Mouse (Mus musculus): ENCODE data around the gene Usp5.
"Not testable (repeated sequence)": the region's sequence is repeated elsewhere in the genome, so short reads cannot be mapped to it uniquely, and the experiment has no call there.

Usp5 gene

DNA sequence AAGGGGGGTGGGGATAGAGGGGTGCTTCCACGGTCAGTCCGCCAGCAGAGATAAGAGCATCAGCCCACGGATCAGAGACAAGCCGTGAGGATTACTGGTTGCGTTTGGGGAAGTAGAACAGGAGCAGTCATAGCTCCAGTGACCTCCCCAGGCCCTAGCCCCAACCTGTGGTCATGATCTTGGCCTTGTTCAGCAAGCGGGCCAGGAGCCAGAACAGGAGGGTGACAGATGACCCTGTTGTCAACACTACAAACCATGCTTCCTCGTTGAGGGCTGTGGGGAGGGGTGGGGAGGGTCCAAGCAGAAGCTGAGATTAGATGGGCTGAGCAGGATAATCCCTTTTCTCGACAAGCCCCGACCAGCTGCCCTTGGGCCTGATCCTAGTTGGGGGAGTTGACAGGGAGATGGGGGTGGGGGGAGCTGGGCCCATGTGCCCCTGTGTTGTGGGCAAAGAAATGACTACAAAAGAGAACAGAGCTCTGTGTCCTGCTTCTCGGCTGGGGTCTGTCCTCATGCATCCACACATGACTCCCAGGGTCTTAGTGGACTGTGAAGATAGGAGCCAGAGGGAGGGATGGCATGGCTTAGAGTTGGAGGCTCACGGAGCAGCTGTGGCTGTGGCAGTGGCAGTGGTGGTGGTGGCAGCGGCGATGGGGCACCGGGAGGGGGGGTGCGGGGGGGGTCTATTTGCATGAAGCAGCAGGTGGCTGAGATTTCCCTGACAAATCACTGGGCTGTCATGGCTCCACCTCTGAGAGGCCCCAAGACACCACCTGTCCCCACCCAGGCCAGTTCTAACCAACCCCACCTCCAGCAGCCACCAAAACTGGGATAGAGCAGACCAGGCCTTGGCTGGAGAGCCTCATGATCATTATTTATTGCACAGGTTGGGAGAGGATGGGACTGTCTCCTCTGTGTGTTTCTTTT is 11.2 kb upstream of the Usp5 start, which contains the start of gene Gnb3:
Gene Gnb3 (minus strand): TSS at position 35 of the 927 bp plus-strand sequence.
- DNase-seq (ENCODE audit: low read depth, low spot score) = no peak

DNA sequence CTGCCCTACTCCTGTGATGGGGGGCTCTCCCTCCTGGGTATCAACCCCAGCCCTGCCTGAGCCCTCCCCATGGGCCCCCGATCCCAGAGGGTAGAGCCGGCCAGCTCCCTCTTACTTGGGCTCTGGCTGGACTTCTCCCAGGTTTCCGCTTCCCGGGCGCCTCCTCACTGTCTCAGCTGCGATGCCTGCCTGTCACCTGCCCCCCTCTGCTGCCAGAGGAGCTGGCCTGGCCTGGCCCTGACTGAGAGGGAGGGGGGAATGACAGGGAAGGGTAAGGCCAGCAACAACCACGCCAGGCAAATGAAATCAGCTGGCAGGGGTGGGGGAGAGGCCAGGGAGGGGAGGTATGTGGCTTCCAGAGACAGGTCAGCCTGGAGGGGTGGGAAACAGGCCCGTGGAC is 10.5 kb upstream of the Usp5 start:
- no peak for DNase-seq (ENCODE audit: low read depth, low spot score)

DNA sequence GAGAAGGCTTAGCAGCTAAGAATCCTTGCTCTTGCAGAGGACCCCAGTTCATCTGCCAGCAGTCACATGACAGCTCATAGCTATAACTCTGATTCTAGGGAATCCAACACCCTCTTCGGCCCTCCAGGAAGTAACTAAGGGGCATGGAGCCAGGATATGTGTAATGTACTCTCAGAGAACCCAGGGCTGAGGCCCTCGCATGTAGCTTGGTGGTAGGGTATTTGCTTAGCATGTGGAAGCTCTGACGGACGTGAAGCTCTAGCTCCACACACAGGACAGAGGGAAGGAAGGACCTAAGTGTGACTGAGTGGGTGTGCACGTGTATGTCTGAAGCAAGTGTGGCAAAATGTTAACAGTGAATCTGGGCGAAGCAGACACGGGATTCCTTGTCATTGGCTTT is 7.1 kb upstream of the Usp5 start:
- DNase-seq (ENCODE audit: low read depth, low spot score) = no peak

DNA sequence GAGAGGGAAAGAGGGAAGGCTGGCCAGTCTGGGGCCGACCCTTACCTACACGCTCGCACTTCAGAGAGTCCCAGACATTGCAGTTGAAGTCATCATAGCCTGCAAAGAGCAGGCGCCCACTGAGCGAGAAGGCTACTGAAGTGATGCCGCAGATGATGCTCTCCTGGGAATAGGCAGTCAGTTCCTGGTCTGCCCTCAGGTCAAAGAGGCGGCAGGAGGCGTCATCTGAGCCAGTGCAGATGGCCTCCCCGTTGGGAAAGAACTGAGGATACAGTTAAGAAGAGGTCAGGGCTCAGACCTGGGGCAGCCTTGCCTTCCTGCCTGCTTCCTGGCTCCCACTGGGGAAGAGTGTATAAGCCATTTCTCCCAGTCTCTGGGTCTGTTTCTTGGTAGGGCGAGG is 6.2 kb upstream of the Usp5 start:
- DNase-seq (ENCODE audit: low read depth, low spot score) = no peak

DNA sequence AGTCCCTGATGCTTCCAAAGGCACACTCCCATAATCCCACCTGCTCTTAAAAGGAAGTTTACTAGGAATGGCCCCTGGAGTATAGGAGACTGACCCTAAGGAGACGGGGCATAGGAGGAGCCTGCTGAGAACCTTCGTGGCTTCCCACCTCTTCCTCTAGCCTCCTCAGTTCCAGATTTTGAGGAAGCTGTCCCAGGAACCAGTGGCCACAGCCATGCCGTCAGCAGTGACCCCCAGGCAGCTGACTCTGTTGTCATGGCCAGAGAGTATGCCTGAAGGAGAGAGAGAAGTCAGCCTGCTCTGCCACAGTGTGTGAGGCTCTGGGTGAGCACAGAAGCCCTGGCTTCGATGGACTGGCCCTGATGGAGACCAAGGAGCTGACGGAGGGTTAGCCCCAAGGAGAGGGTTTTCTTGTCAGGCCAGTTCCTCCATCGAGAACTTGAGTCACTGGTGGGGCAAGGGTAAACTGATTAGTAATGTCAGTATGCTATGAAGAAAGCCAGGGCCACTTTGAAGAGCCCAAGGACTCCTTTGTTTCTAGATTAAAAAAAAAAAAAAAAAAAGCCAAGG is 5.3 kb upstream of the Usp5 start:
- no peak for DNase-seq (ENCODE audit: low read depth, low spot score)

DNA sequence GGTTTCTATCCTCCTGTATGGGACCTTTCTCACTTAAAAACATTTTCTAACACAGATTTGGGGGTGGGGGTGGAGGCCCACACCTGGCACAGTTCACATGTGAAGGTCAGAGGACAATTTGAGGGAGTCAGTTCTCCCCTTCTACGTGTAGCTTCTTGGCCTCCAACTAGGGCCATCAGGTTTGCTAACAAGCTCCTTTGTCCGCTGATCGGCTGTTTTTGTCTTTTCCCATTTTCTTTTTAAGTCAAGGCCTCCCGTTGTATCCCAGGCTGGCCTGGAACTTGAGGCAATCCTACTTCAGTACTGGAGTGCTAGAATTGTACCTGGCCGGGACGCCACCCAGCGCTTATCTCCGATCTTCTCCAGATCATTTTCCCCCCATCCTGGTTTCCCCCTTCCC is 2.4 kb upstream of the Usp5 start:
- DNase-seq (ENCODE audit: low read depth, low spot score) = no peak

DNA sequence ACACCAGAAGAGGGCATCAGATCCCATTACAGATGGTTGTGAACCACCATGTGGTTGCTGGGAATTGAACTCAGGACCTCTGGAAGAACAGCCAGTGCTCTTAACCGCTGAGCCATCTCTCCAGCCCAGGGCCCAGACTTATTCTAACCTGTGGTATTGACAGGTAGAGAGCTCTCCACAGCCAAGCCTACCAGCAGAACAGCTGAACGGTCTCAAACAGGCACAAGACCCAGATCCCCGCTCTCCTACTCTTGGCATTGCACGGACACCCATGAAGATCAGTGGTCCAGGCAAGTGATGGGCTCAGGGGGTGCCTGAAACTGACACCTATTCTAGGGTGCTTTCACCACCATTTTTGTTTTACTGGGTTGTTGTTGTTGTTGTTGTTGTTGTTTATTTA is 1.9 kb upstream of the Usp5 start:
- DNase-seq (ENCODE audit: low read depth, low spot score) = not testable (repeated sequence)

DNA sequence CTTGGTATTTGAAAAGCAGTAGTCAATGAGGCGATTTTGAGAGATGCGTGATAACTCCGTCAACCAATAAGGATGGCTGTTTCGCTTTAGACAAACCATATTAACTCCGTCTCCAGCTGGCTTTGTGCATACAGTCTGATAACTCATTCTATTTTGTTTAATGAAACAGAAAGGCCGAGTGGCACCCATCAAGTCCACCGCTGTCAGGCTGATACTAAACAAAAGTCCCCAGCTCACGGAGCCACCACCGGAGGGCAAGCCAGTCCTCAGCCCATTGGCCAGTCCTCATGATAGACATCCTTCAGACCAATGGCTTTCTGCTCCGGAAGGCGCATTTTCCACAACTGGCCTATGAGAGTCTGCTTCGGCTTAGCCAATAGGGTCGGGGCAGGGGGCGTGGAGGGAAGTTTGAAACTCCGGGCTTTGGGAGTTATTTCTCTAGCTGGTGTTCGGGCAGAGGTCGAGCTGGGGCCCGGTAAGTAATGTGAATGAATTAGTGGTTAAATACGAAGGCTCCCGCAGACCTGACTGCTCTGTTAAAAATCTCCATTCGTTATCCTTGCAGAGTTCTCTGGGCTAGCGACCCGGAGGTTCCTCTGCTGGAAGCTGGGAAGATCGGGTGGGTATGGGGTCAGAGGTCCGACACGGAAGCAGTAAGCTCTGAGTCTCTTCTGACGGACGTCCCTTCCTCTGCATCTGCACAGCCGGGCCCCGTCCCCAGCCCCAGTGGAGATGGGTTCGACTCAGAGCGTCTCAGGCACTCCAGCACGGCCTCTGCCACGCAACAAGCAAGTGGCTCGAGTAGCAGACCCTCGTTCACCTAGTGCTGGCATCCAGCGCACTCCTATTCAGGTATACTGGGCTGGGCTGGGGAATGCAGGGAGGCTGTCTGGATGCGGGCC is 766 bp upstream of the Usp5 start:
- peak; percentile 99 for DNase-seq (ENCODE audit: low read depth, low spot score)

DNA sequence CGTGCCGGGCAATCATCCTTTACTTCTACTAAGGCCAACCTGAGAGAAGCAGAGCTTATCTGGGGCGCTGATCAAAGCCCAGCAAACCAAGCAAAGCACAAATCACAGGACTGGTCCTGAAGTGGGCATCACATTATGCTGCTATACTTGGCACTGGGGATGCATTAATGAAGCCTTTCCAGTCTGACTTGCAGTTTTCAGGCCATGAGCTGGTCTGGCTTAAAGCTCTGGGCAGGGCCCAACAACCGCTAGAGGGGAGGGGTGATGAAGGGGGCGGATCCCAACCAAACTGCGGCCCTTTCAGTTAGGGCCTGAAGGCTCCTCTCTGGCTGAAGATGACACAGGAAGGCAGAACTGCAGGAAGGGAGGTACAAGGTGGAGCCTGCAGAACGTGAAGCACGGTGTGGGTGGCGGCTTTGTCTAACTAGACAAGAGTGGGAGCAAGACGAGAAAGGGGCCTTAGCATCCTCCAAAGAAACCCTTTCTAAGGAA is 1.1 kb downstream of the Usp5 start:
- peak; percentile 65 for DNase-seq (ENCODE audit: low read depth, low spot score)

DNA sequence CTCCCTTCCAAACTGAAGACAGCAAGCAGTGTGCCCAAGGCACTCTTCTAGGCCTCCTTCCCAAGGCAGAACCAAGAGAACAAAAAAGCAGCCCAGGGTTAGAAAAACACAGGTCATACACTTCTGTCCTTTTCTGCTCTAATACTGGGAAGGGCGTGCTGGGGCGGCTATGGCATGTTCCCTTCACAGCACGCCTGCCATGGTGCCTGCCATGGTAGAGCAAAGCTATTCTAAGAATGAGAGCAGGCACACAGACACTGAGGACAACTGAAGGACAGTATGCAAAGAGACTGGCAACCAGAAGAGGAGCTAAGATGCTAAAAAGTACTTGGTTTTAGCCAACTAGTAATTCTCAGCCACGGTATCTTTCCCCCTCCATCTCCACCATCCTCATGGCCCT is 7.2 kb downstream of the Usp5 start:
- DNase-seq (ENCODE audit: low read depth, low spot score) = no peak

DNA sequence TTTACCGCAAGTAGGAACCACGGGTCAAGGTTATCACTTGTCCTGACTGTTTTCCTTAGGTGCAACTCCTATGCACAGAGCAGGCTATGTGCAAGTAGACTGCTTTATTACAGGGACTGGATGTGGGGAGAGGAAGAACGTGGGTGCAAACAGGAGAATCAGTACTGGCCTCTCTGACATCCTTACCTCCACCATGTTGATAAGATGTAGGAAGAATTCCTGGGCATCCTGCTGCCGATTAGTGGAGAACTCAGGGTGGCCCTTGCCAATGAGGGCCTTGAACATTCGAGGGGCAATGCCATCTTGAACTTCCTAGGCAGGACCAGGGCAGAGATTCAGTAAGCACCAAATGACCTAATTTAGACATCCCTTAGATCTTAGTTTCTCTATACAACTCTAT is 8.4 kb downstream of the Usp5 start:
- no peak for DNase-seq (ENCODE audit: low read depth, low spot score)

DNA sequence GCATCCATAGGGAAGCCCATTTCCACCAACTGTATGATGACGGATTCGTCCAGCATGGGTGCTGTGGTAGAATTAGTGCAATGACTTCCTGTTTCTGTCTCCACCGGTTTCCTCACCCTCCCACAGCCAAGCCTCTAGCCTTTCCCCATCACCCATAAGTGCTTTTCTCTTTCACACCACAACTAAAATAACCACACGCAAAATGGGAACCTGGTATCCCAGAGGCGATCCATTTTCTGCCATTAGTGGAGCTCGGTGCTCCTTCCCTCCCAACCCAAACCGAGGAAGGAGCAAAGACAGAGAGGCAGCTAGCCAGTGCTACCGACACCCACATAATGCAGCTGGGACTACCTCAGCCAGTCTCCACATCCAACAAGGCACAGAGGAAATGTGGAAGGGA is 11.3 kb downstream of the Usp5 start:
- peak; percentile 53 for DNase-seq (ENCODE audit: low read depth, low spot score)

DNA sequence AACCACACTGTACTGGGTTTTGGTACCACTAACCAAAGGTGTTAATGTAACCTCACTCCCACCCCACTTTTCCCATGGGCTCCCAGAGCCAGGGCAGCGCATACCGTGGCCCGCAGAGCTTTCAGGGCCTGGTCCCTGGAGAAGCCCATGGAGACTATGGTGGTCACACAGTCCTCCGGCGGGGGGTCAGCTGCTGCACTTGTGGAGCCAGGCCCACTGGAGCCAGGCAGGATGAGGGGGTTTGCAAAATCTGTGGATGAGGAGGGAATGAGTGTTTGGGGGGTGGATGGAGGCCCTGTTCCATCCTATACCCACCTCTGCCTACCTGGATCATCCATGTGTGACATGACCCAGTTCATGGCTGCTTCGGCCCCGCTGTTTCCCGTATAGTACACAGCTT is 11.7 kb downstream of the Usp5 start:
- DNase-seq (ENCODE audit: low read depth, low spot score) = no peak

DNA sequence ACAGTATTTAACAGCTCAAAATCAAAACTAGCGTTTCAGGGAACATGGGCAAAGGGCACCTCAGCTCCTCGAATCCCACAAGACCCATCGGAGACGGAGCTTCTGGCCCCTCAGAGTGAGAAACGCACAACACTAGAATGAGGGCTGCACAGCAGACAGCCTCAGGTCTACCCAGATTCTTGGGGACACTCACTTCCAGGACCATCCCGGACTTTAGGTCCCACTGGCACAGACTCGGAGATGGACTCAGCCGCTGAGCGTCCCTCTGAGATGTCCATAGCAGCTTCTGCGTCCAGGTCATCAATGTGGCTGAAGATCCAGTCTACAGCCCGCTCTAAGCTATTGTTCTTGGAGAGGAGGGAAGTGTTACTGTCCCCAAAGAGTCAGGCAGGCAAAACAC is 12.2 kb downstream of the Usp5 start:
- DNase-seq (ENCODE audit: low read depth, low spot score) = no peak

DNA sequence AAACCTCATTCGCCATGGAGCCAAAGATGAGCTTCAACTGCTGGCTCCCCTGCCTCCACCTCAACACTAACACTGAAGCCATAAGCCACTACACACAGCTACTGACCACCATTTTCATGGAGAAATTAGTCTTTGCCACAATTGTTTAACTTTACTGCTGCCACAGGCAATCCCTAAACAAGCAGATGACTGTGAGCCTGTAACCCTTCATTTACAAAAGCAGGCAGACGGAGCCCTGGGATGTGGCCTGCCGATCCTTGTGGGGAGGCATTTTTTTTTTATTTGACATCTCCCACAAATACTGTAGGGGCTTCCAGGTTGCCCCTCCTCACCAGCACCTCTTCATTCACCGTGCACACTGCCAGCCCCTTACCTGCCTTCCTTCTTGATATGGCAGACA is 12.7 kb downstream of the Usp5 start:
- no peak for DNase-seq (ENCODE audit: low read depth, low spot score)

DNA sequence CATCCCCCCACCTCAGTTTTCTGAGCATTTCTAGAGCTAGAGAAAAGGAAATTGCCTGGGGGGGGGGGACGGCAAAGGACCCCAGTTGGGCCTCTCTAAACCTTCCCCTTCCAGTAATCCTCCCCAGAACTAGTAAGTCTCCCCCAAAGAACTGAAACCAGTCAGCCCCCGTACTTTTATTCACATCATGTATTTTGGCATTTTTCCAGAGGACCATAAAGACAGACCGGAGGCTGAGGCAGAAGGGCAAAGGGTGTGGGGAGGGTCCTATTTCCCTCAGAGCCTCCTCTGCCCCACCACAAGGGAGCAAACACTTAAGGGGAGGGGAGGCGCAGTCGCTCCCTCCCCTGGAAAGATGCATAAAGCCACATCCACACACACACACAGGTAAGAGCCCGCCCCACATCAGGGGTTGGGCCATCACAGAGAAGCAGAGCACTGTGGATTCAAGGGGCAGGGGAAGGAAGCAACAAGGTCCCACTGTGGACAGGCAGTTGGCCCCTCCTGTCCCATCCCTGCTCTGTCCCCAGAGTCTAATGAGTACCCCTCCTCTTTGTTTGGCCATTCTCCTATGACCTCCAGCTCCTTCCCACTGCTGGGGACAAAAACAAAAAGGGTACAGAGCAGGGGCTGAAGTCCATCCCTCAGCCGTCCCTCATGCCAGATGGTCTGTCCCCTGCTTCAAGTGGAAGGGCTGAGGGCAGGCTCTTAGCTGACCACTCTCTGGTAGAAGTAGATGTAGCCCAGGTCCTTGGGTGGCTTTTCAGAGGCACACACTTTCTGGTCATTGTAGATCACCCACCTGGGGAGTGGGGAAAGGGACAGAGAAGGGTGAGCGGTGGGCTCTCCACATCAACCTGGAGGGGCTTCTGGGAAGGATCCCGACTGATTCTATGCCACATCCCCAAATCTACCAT is 14.2 kb downstream of the Usp5 start:
- DNase-seq (ENCODE audit: low read depth, low spot score) = no peak

DNA sequence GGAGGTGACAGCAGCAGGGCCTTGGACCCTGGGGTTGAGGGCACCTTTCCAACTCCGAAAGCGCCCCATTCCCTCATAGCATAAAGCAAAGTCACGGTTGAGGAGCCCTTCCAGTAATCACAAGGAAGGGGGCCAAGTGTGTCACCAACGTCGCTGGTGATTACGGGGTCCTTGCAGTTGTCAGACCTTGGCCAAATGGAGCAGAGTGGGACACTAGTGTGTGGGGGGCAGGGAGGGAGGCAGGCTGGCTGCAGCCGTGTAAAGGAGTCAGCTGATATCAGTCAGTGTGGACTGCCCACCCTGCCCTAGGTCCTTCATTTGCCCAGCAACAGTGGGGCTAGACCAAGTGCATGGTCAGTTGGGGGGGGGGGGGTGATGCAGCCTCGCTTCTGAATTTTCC is 14.8 kb downstream of the Usp5 start:
- no peak for DNase-seq (ENCODE audit: low read depth, low spot score)

DNA sequence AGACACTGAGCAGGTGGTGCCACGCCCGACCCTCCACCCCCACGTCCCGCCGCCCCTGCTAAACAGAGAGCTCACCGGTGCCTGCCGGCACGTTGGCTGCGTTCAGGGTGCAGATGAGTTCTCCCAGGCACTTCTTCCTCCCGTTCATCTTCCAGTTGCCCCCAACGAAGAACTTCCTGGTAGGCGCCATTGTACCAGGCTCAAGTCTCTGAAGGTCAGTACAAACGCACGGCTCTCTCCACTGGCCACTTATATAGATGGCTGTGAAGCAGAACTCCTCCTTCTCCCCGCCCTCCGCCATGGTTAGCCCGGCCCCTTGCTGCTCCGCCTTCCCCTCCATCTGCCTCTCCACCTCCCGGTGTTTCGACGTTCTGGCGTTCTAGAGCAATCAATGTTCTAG is 15.4 kb downstream of the Usp5 start, which contains the start of gene Tpi1:
Gene Tpi1 (minus strand): TSS at position 364 of the 400 bp plus-strand sequence.
- DNase-seq (ENCODE audit: low read depth, low spot score) = peak; percentile 97

DNA sequence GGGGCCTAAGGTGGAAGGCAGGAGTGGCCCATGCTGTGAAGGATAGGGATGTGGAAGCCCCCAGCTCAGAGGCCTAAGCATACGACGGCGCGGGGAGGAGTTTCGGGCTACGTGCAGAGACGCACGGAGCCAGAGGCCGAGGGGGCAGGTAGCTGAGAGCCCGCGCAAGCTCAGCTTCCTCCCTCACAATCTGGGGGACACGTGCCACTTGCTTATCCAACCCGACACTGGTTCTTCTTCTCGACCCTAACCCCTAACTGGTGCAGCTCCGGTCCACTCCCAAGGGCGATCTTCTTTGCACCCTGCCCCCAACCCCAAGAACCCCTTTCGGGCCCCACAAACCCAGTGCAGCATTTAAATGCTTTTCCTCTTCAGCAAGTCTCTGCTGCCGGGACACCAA is 15.8 kb downstream of the Usp5 start:
- DNase-seq (ENCODE audit: low read depth, low spot score) = peak; percentile 93

DNA sequence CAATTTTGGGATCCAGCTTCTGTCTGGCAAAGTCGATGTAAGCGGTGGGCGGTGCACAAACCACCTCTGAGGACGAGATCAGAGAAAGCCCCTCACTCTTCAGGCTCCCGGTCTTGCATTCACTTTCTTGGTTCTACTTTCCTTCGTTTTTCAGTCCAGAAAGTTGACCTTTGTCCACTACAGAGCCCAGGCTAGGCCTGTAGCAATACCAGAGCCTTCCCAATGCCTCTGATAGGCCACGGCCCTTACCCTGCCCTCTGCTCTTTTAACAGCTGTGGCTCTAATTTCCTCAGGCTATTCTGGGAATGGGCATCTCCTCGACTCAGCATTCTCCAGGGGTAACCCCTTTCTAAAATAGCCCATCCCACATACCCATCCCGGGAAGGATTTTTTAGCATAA is 16.4 kb downstream of the Usp5 start:
- DNase-seq (ENCODE audit: low read depth, low spot score) = no peak
